Mouse (Mus musculus): ENCODE results near the gene Mospd3. TPM values are rescaled to one million over a fixed set of nuclear protein-coding genes. Genes with fewer than 3 reads are reported as not detected.

Gene Mospd3
- polyA plus RNA-seq, 1 experiment from 2014 or later = 81.7 TPM

GRCm38 (mm10) chr5:137570181-137570580 lies 30.7 kb downstream of the Mospd3 start:
- no peaks in the 10 kb centered on the region for H3K27me3 ChIP-seq (ENCODE audit: control insufficient read depth, insufficient read depth, low read length)
- no peak overlapping the region for H3K4me2 ChIP-seq (replicated peaks)
- H3K4me3 ChIP-seq (replicated peaks; ENCODE audit: low read length) = no peak overlapping the region
- 43% methylated on average over 7 of the region's 7 CpGs for WGBS
- H3K27ac ChIP-seq = no peak overlapping the region
- H3K4me1 ChIP-seq (replicated peaks; ENCODE audit: control insufficient read depth, insufficient read depth, low read length) = no peaks in the 10 kb centered on the region
- H3K9ac ChIP-seq = no peak overlapping the region
- no peaks in the 10 kb centered on the region for H3K9me3 ChIP-seq (ENCODE audit: control insufficient read depth, low read length)
- peaks cover 20% of the 10 kb centered on the region for H3K36me3 ChIP-seq (replicated peaks; ENCODE audit: control insufficient read depth, insufficient read depth)
- no peak for DNase-seq (ENCODE audit: low spot score)
- no peak for ATAC-seq (ENCODE audit: low FRiP score)

GRCm38 (mm10) chr5:137569665-137570064 lies 31.2 kb downstream of the Mospd3 start, which contains the start of gene Tfr2:
Tfr2 (plus strand) TSS chr5:137569840.
- WGBS = 35% methylated on average over 9 of the region's 9 CpGs
- H3K27ac ChIP-seq = no peak within 1 kb of the TSS
- H3K9ac ChIP-seq = no peak within 1 kb of the TSS
- H3K27me3 ChIP-seq (ENCODE audit: control insufficient read depth, insufficient read depth, low read length) = no peaks in the 10 kb centered on the region
- DNase-seq (ENCODE audit: low spot score) (no peak), ATAC-seq (ENCODE audit: low FRiP score) (no peak)
- H3K9me3 ChIP-seq (ENCODE audit: control insufficient read depth, low read length) = no peaks in the 10 kb centered on the region
- H3K4me2 ChIP-seq (replicated peaks) = no peak within 1 kb of the TSS
- peaks cover 25% of the 10 kb centered on the region for H3K36me3 ChIP-seq (replicated peaks; ENCODE audit: control insufficient read depth, insufficient read depth)
- H3K4me3 ChIP-seq (replicated peaks; ENCODE audit: low read length) = no peak within 1 kb of the TSS
- no peaks in the 10 kb centered on the region for H3K4me1 ChIP-seq (replicated peaks; ENCODE audit: control insufficient read depth, insufficient read depth, low read length)

GRCm38 (mm10) chr5:137569031-137569430 lies 31.8 kb downstream of the Mospd3 start:
- Histone ChIP-seq H3K9me3 (ENCODE audit: control insufficient read depth, low read length) (no peaks in the 10 kb centered on the region), H3K36me3 (replicated peaks; ENCODE audit: control insufficient read depth, insufficient read depth) (peaks cover 25% of the 10 kb centered on the region), H3K27ac (no peak overlapping the region), H3K4me1 (replicated peaks; ENCODE audit: control insufficient read depth, insufficient read depth, low read length) (no peaks in the 10 kb centered on the region), H3K9ac (no peak overlapping the region), H3K4me3 (replicated peaks; ENCODE audit: low read length) (no peak overlapping the region), H3K4me2 (replicated peaks) (no peak overlapping the region), H3K27me3 (ENCODE audit: control insufficient read depth, insufficient read depth, low read length) (no peaks in the 10 kb centered on the region)
- ATAC-seq (ENCODE audit: low FRiP score) (no peak), DNase-seq (ENCODE audit: low spot score) (no peak)
- 82% methylated on average over 12 of the region's 12 CpGs for WGBS

GRCm38 (mm10) chr5:137568223-137568798 lies 32.5 kb downstream of the Mospd3 start:
- Histone ChIP-seq H3K36me3 (replicated peaks; ENCODE audit: control insufficient read depth, insufficient read depth) (peaks cover 26% of the 10 kb centered on the region), H3K27ac (no peak overlapping the region)

GRCm38 (mm10) chr5:137566416-137566815 lies 34.4 kb downstream of the Mospd3 start:
- WGBS = 92% methylated on average over 5 of the region's 5 CpGs
- Histone ChIP-seq H3K4me2 (replicated peaks) (no peak overlapping the region), H3K27ac (no peak overlapping the region), H3K4me1 (replicated peaks; ENCODE audit: control insufficient read depth, insufficient read depth, low read length) (no peaks in the 10 kb centered on the region), H3K27me3 (ENCODE audit: control insufficient read depth, insufficient read depth, low read length) (no peaks in the 10 kb centered on the region), H3K4me3 (replicated peaks; ENCODE audit: low read length) (no peak overlapping the region), H3K9me3 (ENCODE audit: control insufficient read depth, low read length) (no peaks in the 10 kb centered on the region), H3K36me3 (replicated peaks; ENCODE audit: control insufficient read depth, insufficient read depth) (peaks cover 34% of the 10 kb centered on the region), H3K9ac (no peak overlapping the region)
- ATAC-seq (ENCODE audit: low FRiP score) = no peak
- no peak for DNase-seq (ENCODE audit: low spot score)

More at GRCm38 (mm10) chr5:137568223-137568798, 32.5 kb downstream of the Mospd3 start:
- H3K9ac ChIP-seq = no peak overlapping the region
- DNase-seq (ENCODE audit: low spot score) = no peak
- WGBS = 81% methylated on average over 8 of the region's 8 CpGs
- ATAC-seq (ENCODE audit: low FRiP score) = no peak
- no peak overlapping the region for H3K4me3 ChIP-seq (replicated peaks; ENCODE audit: low read length)
- no peaks in the 10 kb centered on the region for H3K27me3 ChIP-seq (ENCODE audit: control insufficient read depth, insufficient read depth, low read length)
- H3K4me1 ChIP-seq (replicated peaks; ENCODE audit: control insufficient read depth, insufficient read depth, low read length) = no peaks in the 10 kb centered on the region
- H3K9me3 ChIP-seq (ENCODE audit: control insufficient read depth, low read length) = no peaks in the 10 kb centered on the region
- H3K4me2 ChIP-seq (replicated peaks) = no peak overlapping the region

- Histone ChIP-seq H3K27ac (no peak overlapping the region), H3K4me3 (replicated peaks; ENCODE audit: low read length) (no peak overlapping the region), H3K27me3 (ENCODE audit: control insufficient read depth, insufficient read depth, low read length) (no peaks in the 10 kb centered on the region), H3K36me3 (replicated peaks; ENCODE audit: control insufficient read depth, insufficient read depth) (peaks cover 34% of the 10 kb centered on the region), H3K4me1 (replicated peaks; ENCODE audit: control insufficient read depth, insufficient read depth, low read length) (no peaks in the 10 kb centered on the region), H3K9me3 (ENCODE audit: control insufficient read depth, low read length) (no peaks in the 10 kb centered on the region), H3K4me2 (replicated peaks) (no peak overlapping the region), H3K9ac (no peak overlapping the region)
- DNase-seq (ENCODE audit: low spot score) (no peak), ATAC-seq (ENCODE audit: low FRiP score) (no peak)
- WGBS = 67% methylated on average over 6 of the region's 6 CpGs
These were observed 35.1 kb downstream of the Mospd3 start for GRCm38 (mm10) chr5:137565744-137566143.

GRCm38 (mm10) chr5:137562965-137563364 lies 37.9 kb downstream of the Mospd3 start:
- Histone ChIP-seq H3K4me1 (replicated peaks; ENCODE audit: control insufficient read depth, insufficient read depth, low read length) (no peaks in the 10 kb centered on the region), H3K4me3 (replicated peaks; ENCODE audit: low read length) (no peak overlapping the region), H3K4me2 (replicated peaks) (no peak overlapping the region), H3K36me3 (replicated peaks; ENCODE audit: control insufficient read depth, insufficient read depth) (peaks cover 41% of the 10 kb centered on the region), H3K9ac (no peak overlapping the region), H3K27me3 (ENCODE audit: control insufficient read depth, insufficient read depth, low read length) (no peaks in the 10 kb centered on the region), H3K9me3 (ENCODE audit: control insufficient read depth, low read length) (no peaks in the 10 kb centered on the region), H3K27ac (no peak overlapping the region)
- 72% methylated on average over 10 of the region's 10 CpGs for WGBS
- DNase-seq (ENCODE audit: low spot score) (no peak), ATAC-seq (ENCODE audit: low FRiP score) (no peak)

- no peak for DNase-seq (ENCODE audit: low spot score)
- Histone ChIP-seq H3K9me3 (ENCODE audit: control insufficient read depth, low read length) (no peaks in the 10 kb centered on the region), H3K4me1 (replicated peaks; ENCODE audit: control insufficient read depth, insufficient read depth, low read length) (no peaks in the 10 kb centered on the region)
These were observed 39.3 kb downstream of the Mospd3 start for GRCm38 (mm10) chr5:137561556-137561955.

GRCm38 (mm10) chr5:137553898-137554297 lies 47.0 kb downstream of the Mospd3 start:
- no peak for DNase-seq (ENCODE audit: low spot score)
- H3K4me3 ChIP-seq (replicated peaks; ENCODE audit: low read length) = peak overlapping the region; percentile 69
- 42% methylated on average over 11 of the region's 11 CpGs for WGBS
- H3K9me3 ChIP-seq (ENCODE audit: control insufficient read depth, low read length) = no peaks in the 10 kb centered on the region
- H3K9ac ChIP-seq = peak overlapping the region; percentile 86
- no peaks in the 10 kb centered on the region for H3K36me3 ChIP-seq (replicated peaks; ENCODE audit: control insufficient read depth, insufficient read depth)
- H3K4me1 ChIP-seq (replicated peaks; ENCODE audit: control insufficient read depth, insufficient read depth, low read length) = peaks cover 11% of the 10 kb centered on the region
- H3K4me2 ChIP-seq (replicated peaks) = peak overlapping the region; percentile 83
- 0 out of 2 replicates have a peak, but pooled peaks have one; percentile 19 for ATAC-seq (ENCODE audit: low FRiP score)
- peak overlapping the region; percentile 87 for H3K27ac ChIP-seq
- H3K27me3 ChIP-seq (ENCODE audit: control insufficient read depth, insufficient read depth, low read length) = no peaks in the 10 kb centered on the region

More at GRCm38 (mm10) chr5:137561556-137561955, 39.3 kb downstream of the Mospd3 start:
- Histone ChIP-seq H3K4me2 (replicated peaks) (no peak overlapping the region), H3K9ac (no peak overlapping the region), H3K27me3 (ENCODE audit: control insufficient read depth, insufficient read depth, low read length) (no peaks in the 10 kb centered on the region), H3K36me3 (replicated peaks; ENCODE audit: control insufficient read depth, insufficient read depth) (peaks cover 34% of the 10 kb centered on the region), H3K27ac (no peak overlapping the region), H3K4me3 (replicated peaks; ENCODE audit: low read length) (no peak overlapping the region)
- 51% methylated on average over 6 of the region's 6 CpGs for WGBS
- no peak for ATAC-seq (ENCODE audit: low FRiP score)

Data from hindbrain, embryonic 14.5 days (tissue).